Mouse (Mus musculus): ENCODE results near the gene Spon2.

DNA sequence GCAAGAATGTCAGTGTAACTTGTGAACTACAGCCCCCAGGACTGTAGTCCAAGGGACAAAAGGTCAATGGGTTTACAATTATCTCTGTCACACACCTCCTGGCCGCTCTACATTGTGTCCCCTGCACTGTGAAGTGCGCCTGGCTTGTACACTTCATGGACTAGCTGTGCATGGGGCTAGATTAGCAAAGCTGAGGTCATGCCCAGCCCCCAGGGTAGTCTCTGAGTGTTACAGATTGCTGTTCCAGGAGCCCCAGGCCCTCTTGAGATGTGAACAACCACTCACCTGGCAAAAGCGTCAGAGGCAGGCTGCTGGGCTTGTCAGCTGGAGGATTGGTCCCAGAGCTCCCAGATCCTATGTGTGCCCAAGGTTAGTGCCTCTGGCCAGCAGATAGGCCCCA, 592 bp downstream of the Spon2 start:
- no peak for TF ChIP-seq MAX (IDR thresholded peaks at IDR 0.05; ENCODE audit: low read depth)
- TF ChIP-seq POLR2AphosphoS2 (IDR thresholded peaks at IDR 0.05; ENCODE audit: insufficient read length, low read depth) = no peak
- no peak for TF ChIP-seq POLR2A (IDR thresholded peaks at IDR 0.05; ENCODE audit: insufficient read length, low read depth)
- TF ChIP-seq SRF (IDR thresholded peaks at IDR 0.05; ENCODE audit: control insufficient read depth, insufficient read length, low read depth) = no peak
- no peak for TF ChIP-seq TCF12 (IDR thresholded peaks at IDR 0.05; ENCODE audit: insufficient read depth, poor library complexity, severe bottlenecking)
- no peak for TF ChIP-seq MYOD1 (IDR thresholded peaks at IDR 0.05; ENCODE audit: control insufficient read depth in 1 of 3, insufficient read length in 2 of 3, low read depth in 2 of 3)
- TF ChIP-seq USF1 (IDR thresholded peaks at IDR 0.05; ENCODE audit: low read depth) = no peak
- no peak for TF ChIP-seq REST (IDR thresholded peaks at IDR 0.05; ENCODE audit: insufficient read depth, insufficient read length)
- no peak for TF ChIP-seq E2F4 (IDR thresholded peaks at IDR 0.05; ENCODE audit: insufficient read depth)
- no peak for TF ChIP-seq MYOG (IDR thresholded peaks at IDR 0.05; ENCODE audit: control insufficient read depth in 1 of 3, insufficient read depth in 1 of 3, insufficient read length in 2 of 3, low read depth in 2 of 3)
- TF ChIP-seq CEBPB (IDR thresholded peaks at IDR 0.05; ENCODE audit: insufficient read depth, poor library complexity, severe bottlenecking) = no peak
- TF ChIP-seq TCF3 (IDR thresholded peaks at IDR 0.05; ENCODE audit: insufficient read length, low read depth) = no peak
